Mouse (Mus musculus) megakaryocyte, embryonic 14.5 days (primary cell): Measurements from ENCODE around the gene B4galt3.

Experiments used
- FLI1 ChIP-seq: IDR thresholded peaks from 2 replicates; pipeline ENCODE4 v1.6.1; 2012; ENCODE audit warnings: low read length, inconsistent platforms, mixed read lengths
- GATA1 ChIP-seq: IDR thresholded peaks from 3 replicates; pipeline ENCODE4 v1.6.1; 2012; ENCODE audit warnings: mixed read lengths, low read length, inconsistent platforms, borderline replicate concordance

GRCm38 (mm10) chr1:171322012-171322411 is 51.9 kb downstream of the B4galt3 start:
- TF ChIP-seq GATA1 (no peak), FLI1 (no peak)
